Mouse (Mus musculus): ENCODE results near the gene 4930522H14Rik. TPM values are rescaled to one million over a fixed set of nuclear protein-coding genes. Genes with fewer than 3 reads are reported as not detected.

4930522H14Rik gene
- polyA plus RNA-seq, 1 experiment from 2014 or later, result not detected

- Histone ChIP-seq H3K27ac (ENCODE audit: low read depth) (no peak overlapping the region), H3K36me3 (ENCODE audit: control insufficient read depth, insufficient read depth, low read length) (peaks cover 5% of the 10 kb centered on the region; the same call in 1 of the 2 replicates), H3K27me3 (replicated peaks; ENCODE audit: control insufficient read depth, insufficient read depth, low read length) (no peaks in the 10 kb centered on the region), H3K4me1 (replicated peaks; ENCODE audit: control insufficient read depth, insufficient read depth, low read length) (0 out of 2 replicates have a peak, but pooled peaks cover 5% of the 10 kb centered on the region), H3K9me3 (ENCODE audit: control insufficient read depth, low read length) (no peaks in the 10 kb centered on the region), H3K9ac (ENCODE audit: low read length) (no peak overlapping the region), H3K4me2 (ENCODE audit: low read length) (no peak overlapping the region), H3K4me3 (ENCODE audit: low read depth, low read length) (no peak overlapping the region)
- DNase-seq (ENCODE audit: low spot score) (no peak), ATAC-seq (replicated peaks; ENCODE audit: low FRiP score, low TSS enrichment, low read depth) (no peak)
Observed at GRCm38 (mm10) chr4:109467687-109468086, 63.4 kb downstream of the 4930522H14Rik start.

- peaks cover 8% of the 10 kb centered on the region for H3K4me1 ChIP-seq (replicated peaks; ENCODE audit: control insufficient read depth, insufficient read depth, low read length)
- H3K27me3 ChIP-seq (replicated peaks; ENCODE audit: control insufficient read depth, insufficient read depth, low read length), result no peaks in the 10 kb centered on the region
- DNase-seq (ENCODE audit: low spot score), result no peak
- ATAC-seq (replicated peaks; ENCODE audit: low FRiP score, low TSS enrichment, low read depth), result no peak
- H3K9me3 ChIP-seq (ENCODE audit: control insufficient read depth, low read length), result no peaks in the 10 kb centered on the region
- no peak overlapping the region for H3K27ac ChIP-seq (ENCODE audit: low read depth)
- H3K4me3 ChIP-seq (ENCODE audit: low read depth, low read length), result no peak overlapping the region
- H3K4me2 ChIP-seq (ENCODE audit: low read length), result no peak overlapping the region
- H3K9ac ChIP-seq (ENCODE audit: low read length), result no peak overlapping the region
- H3K36me3 ChIP-seq (ENCODE audit: control insufficient read depth, insufficient read depth, low read length), result no peaks in the 10 kb centered on the region
Observed at GRCm38 (mm10) chr4:109463892-109464291, 67.2 kb downstream of the 4930522H14Rik start.

DNA sequence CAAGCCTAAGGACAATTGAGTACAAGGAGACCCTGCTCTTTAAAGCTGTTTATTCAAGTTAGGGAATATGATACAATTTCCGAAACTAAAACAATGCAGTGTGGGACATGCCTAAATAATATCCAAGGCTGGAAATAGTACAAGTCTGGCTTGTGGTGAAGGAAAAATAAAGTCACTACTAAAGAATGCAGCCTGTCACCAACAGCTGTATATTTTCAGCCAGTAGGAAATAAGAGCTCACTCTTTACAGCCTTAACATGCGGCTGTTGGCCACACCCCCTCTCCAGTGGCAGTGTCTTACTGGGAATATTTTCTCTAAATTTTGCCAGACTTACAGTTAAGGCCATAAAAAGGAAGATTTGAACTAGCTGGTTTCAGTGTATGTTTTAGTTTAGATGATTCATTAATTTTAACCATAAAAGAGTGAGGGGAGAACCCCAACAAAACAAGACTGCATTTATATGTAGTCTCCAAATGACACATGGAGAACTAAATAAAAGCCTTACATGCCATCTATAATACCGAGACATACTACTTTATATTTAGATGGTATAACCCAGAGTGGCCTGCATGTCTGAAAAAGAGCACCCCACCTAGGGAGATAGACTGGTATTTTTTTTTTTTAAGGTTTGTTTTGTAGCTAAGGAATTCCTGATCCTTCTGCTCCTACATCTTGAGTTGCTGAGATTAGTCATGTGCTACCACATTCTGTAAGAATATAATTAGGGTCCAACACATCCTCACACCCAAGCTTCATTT, 70.5 kb downstream of the 4930522H14Rik start:
- 25% methylated on average over 3 of the region's 3 CpGs for whole genome bisulfite sequencing
- DNase-seq (ENCODE audit: low spot score) (no peak), ATAC-seq (replicated peaks; ENCODE audit: low FRiP score, low TSS enrichment, low read depth) (peak; percentile 76)
- H3K27ac ChIP-seq (ENCODE audit: low read depth), result peak overlapping the region; percentile 86
- H3K4me3 ChIP-seq (ENCODE audit: low read depth, low read length), result no peak overlapping the region
- peaks cover 8% of the 10 kb centered on the region for H3K4me1 ChIP-seq (replicated peaks; ENCODE audit: control insufficient read depth, insufficient read depth, low read length)
- H3K4me2 ChIP-seq (ENCODE audit: low read length), result peak overlapping the region; percentile 26; the same call in 1 of the 2 replicates
- H3K36me3 ChIP-seq (ENCODE audit: control insufficient read depth, insufficient read depth, low read length), result peaks cover 1% of the 10 kb centered on the region; the same call in 1 of the 2 replicates
- H3K27me3 ChIP-seq (replicated peaks; ENCODE audit: control insufficient read depth, insufficient read depth, low read length), result no peaks in the 10 kb centered on the region
- no peaks in the 10 kb centered on the region for H3K9me3 ChIP-seq (ENCODE audit: control insufficient read depth, low read length)
- no peak overlapping the region for H3K9ac ChIP-seq (ENCODE audit: low read length)

- Histone ChIP-seq H3K4me2 (ENCODE audit: low read length) (no peak overlapping the region), H3K4me1 (replicated peaks; ENCODE audit: control insufficient read depth, insufficient read depth, low read length) (peaks cover 8% of the 10 kb centered on the region), H3K27me3 (replicated peaks; ENCODE audit: control insufficient read depth, insufficient read depth, low read length) (no peaks in the 10 kb centered on the region), H3K36me3 (ENCODE audit: control insufficient read depth, insufficient read depth, low read length) (peaks cover 30% of the 10 kb centered on the region), H3K4me3 (ENCODE audit: low read depth, low read length) (no peak overlapping the region), H3K9ac (ENCODE audit: low read length) (no peak overlapping the region), H3K27ac (ENCODE audit: low read depth) (no peak overlapping the region), H3K9me3 (ENCODE audit: control insufficient read depth, low read length) (no peaks in the 10 kb centered on the region)
- DNase-seq (ENCODE audit: low spot score), result no peak
- 89% methylated on average over 6 of the region's 6 CpGs for WGBS
- no peak for ATAC-seq (replicated peaks; ENCODE audit: low FRiP score, low TSS enrichment, low read depth)
Observed at GRCm38 (mm10) chr4:109456821-109457220, 74.3 kb downstream of the 4930522H14Rik start.

Other genes starting within 250 kb of the 4930522H14Rik start
- gene Ttc39a, start 124.7 kb downstream of the 4930522H14Rik start, polyA plus RNA-seq (2014; fragmentation: Nextera tagmentation; extraction: Ambion mirVana), result 11.9 and 14.7 TPM in 2 replicates
- 38.5 and 40.0 TPM in 2 replicates for gene Rnf11, start 46.6 kb downstream of the 4930522H14Rik start, polyA plus RNA-seq (2014; fragmentation: Nextera tagmentation; extraction: Ambion mirVana)
- 5.7 and 6.2 TPM in 2 replicates for gene Cdkn2c, start 135.9 kb upstream of the 4930522H14Rik start, polyA plus RNA-seq (2014; fragmentation: Nextera tagmentation; extraction: Ambion mirVana)
- gene Faf1, start 145.3 kb upstream of the 4930522H14Rik start, polyA plus RNA-seq (2014; fragmentation: Nextera tagmentation; extraction: Ambion mirVana), result 30.4 and 32.6 TPM in 2 replicates

All from intestine, embryonic 14.5 days (tissue).